Mouse (Mus musculus) midbrain, postnatal 0 days (tissue): ENCODE results near the gene Tmco1. TPM values are rescaled to one million over a fixed set of nuclear protein-coding genes. Genes with fewer than 3 reads are reported as not detected.

Experiments
- ATAC-seq: fragments of 200-750 bp; cut with Nextera tagmentation; 2 replicates; pipeline ENCODE4 v1.8.0; 2017; ENCODE audit warnings: moderate number of reproducible peaks, mild to moderate bottlenecking, moderate TSS enrichment, moderate library complexity; ENCODE audit not compliant: low FRiP score
- DNase-seq: peaks from one replicate; pipeline ENCODE4 v3.0.0-alpha.2; 2015; ENCODE audit warnings: low spot score
- H3K27ac ChIP-seq: fragments of 300-500 bp; sonication (generic); 2 replicates; pipeline ENCODE4 v1.5.1; 2014; ENCODE audit warnings: low read depth, mild to moderate bottlenecking, low read length, mixed read lengths
- H3K27me3 ChIP-seq: fragments of 300-500 bp; sonication (generic); 2 replicates; pipeline ENCODE4 v1.6.1; 2014; ENCODE audit warnings: low read length, control low read depth, mixed read lengths; ENCODE audit not compliant: insufficient read depth
- H3K36me3 ChIP-seq: fragments of 300-500 bp; sonication (generic); 2 replicates; pipeline ENCODE4 v1.6.1; 2014; ENCODE audit warnings: low read length, control low read depth, mixed read lengths; ENCODE audit not compliant: insufficient read depth
- H3K4me1 ChIP-seq: fragments of 300-500 bp; sonication (generic); 2 replicates; pipeline ENCODE4 v1.6.1; 2014; ENCODE audit warnings: mild to moderate bottlenecking, control low read depth, antibody characterized with exemption, low read length, mixed read lengths; ENCODE audit not compliant: insufficient read depth
- H3K4me2 ChIP-seq: fragments of 300-500 bp; sonication (generic); 2 replicates; pipeline ENCODE4 v1.6.1; 2014; ENCODE audit warnings: low read depth, mild to moderate bottlenecking, low read length, mixed read lengths; ENCODE audit not compliant: poor library complexity, severe bottlenecking
- H3K4me3 ChIP-seq: fragments of 300-500 bp; sonication (generic); 2 replicates; pipeline ENCODE4 v1.5.1; 2014; ENCODE audit warnings: low read depth, mild to moderate bottlenecking, low read length, moderate library complexity
- H3K9ac ChIP-seq: fragments of 300-500 bp; sonication (generic); replicated peaks from 2 replicates; pipeline ENCODE4 v1.6.1; 2014; ENCODE audit warnings: mild to moderate bottlenecking, low read length, moderate library complexity, mixed read lengths; ENCODE audit not compliant: poor library complexity, severe bottlenecking
- H3K9me3 ChIP-seq: fragments of 300-500 bp; sonication (generic); 2 replicates; pipeline ENCODE4 v1.6.1; 2016; ENCODE audit warnings: low read length, control low read depth
- CTCF ChIP-seq: IDR thresholded peaks from 2 replicates; pipeline ENCODE4 v1.5.1; 2016; ENCODE audit warnings: antibody characterized with exemption, mild to moderate bottlenecking
- WGBS: fragments of 180-500 bp; shearing (Covaris S2); extraction: QIAGEN DNeasy Blood & Tissue Kit; methylation state at CpG from one replicate; pipeline ENCODE4 v1.1.7; 2014; 5-methylcytosine and 5-hydroxymethylcytosine counted together
- microRNA-seq: library from miRNA; unstranded; fragments of <30 nt; microRNA quantifications from one replicate; pipeline ENCODE4, GENCODE M21; 2016; ENCODE audit warnings: borderline number of aligned reads
- polyA plus RNA-seq: library from polyadenylated mRNA; unstranded; fragments of >200 nt; fragmentation: Nextera tagmentation; extraction: Ambion mirVana; gene quantifications from 2 replicates; pipeline ENCODE4 v1.2.1, GENCODE M21; 2015
- total RNA-seq: library from RNA; depleted of rRNA; stranded (reverse); fragments of >200 nt; gene quantifications from 2 replicates; pipeline ENCODE4 v1.2.3, GENCODE M21; 2014; rRNA removed

Tmco1 gene
- total and polyA plus RNA-seq, 2 experiments from 2014 or later: 40.7 to 74.9 TPM

DNA sequence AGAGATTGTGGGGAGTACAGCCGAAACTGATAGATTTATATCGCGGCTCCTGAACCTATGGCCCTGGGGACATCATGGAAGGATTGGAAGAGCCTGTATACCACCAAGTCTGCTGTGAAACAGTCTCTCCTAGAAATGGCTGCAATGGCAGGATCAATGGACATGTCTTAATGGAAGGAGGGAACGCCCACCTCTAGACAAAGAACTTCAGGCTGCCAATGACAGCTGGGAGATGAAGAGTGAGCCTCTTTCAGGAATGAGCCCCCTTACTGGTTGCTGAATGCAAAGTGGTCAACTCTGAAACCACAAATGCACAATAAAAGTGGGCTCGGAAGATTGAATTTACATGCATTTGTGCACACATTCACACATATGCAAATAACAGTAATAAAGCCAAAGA, 74.6 kb downstream of the Tmco1 start:
- ATAC-seq (no peak), DNase-seq (no peak)
- no peaks in the 10 kb centered on the region for H3K4me1 ChIP-seq
- H3K4me2 ChIP-seq: no peak overlapping the region
- H3K9me3 ChIP-seq: no peaks in the 10 kb centered on the region
- 78% methylated on average over 5 of the region's 5 CpGs for WGBS
- no peaks in the 10 kb centered on the region for H3K27me3 ChIP-seq
- TF ChIP-seq CTCF: no peak
- no peak overlapping the region for H3K9ac ChIP-seq
- H3K4me3 ChIP-seq: no peak overlapping the region
- no peaks in the 10 kb centered on the region for H3K36me3 ChIP-seq
- no peak overlapping the region for H3K27ac ChIP-seq

- no peak for ATAC-seq
These were observed 75.0 kb downstream of the Tmco1 start for GRCm38 (mm10) chr1:167383178-167383577.

More at GRCm38 (mm10) chr1:167383178-167383577, 75.0 kb downstream of the Tmco1 start:
- no peaks in the 10 kb centered on the region for H3K9me3 ChIP-seq
- H3K36me3 ChIP-seq: no peaks in the 10 kb centered on the region
- no peak overlapping the region for H3K4me2 ChIP-seq
- DNase-seq: no peak
- no peak overlapping the region for H3K4me3 ChIP-seq
- H3K9ac ChIP-seq: no peak overlapping the region
- H3K27ac ChIP-seq: no peak overlapping the region
- no peak for TF ChIP-seq CTCF
- no peaks in the 10 kb centered on the region for H3K27me3 ChIP-seq
- 86% methylated on average over 5 of the region's 5 CpGs for WGBS
- H3K4me1 ChIP-seq: no peaks in the 10 kb centered on the region

Small RNA genes within 50 kb of the gene (microRNA-seq; reads per million reads assigned to microRNA genes)
- gene Gm25911 (not detected), gene Mir6347 (not detected)

Other genes starting within 250 kb of the Tmco1 start
- 54.4 and 74.2 TPM in 2 replicates for gene Uck2, start 23.1 kb upstream of the Tmco1 start, total RNA-seq
- 32.7 and 42.7 TPM in 2 replicates for gene Uck2, start 23.1 kb upstream of the Tmco1 start, polyA plus RNA-seq
- gene Aldh9a1, start 41.6 kb downstream of the Tmco1 start, total RNA-seq: 11.4 and 12.3 TPM in 2 replicates
- 40.1 and 41.5 TPM in 2 replicates for gene Aldh9a1, start 41.6 kb downstream of the Tmco1 start, polyA plus RNA-seq
- gene Mgst3, start 85.5 kb downstream of the Tmco1 start, total RNA-seq: 221 and 246 TPM in 2 replicates
- gene Mgst3, start 85.5 kb downstream of the Tmco1 start, polyA plus RNA-seq: 240 and 311 TPM in 2 replicates
- gene Lrrc52, start 158.4 kb downstream of the Tmco1 start, total RNA-seq: not detected in 2 replicates
- 0.15 TPM in 1 of 2 replicates, not detected in the other for gene Lrrc52, start 158.4 kb downstream of the Tmco1 start, polyA plus RNA-seq